Mouse (Mus musculus) left cerebral cortex, adult 18-20 months (tissue): ENCODE measurements around the gene Pycr1. TPM values are rescaled to one million over a fixed set of nuclear protein-coding genes. Genes with fewer than 3 reads are reported as not detected.
A peak's percentile ranks its signal among the peaks of the same experiment; 100 is the strongest.
"Not testable (repeated sequence)": the region's sequence is repeated elsewhere in the genome, so short reads cannot be mapped to it uniquely, and the experiment has no call there.

Experiments used
- DNase-seq, 2 experiments: peaks; one replicate each; pipeline ENCODE4 v3.0.0; 2021 to 2022; ENCODE audit warnings: low spot score in 2 of 2, mixed read lengths in 1 of 2
- long read RNA-seq, 2 experiments: library from polyadenylated mRNA; stranded (forward); transcript quantifications; one replicate each; pipeline ENCODE4 v2.0.0; 2021
- total RNA-seq, 2 experiments: library from RNA; stranded (reverse); gene quantifications; 2 replicates each; pipeline ENCODE4 v1.2.3; 2021

The Pycr1 gene
- total RNA-seq = 1 to 10 TPM; 1.0 to 1.6 TPM
- long read RNA-seq, experiment 1, partial matches to known transcripts = 0 of 1 reads
- long read RNA-seq, experiment 1, other reads (novel, unspliced or antisense) = 0 of 1 reads
- long read RNA-seq, experiment 2, partial matches to known transcripts = 0 of 1 reads
- long read RNA-seq, experiment 2, other reads (novel, unspliced or antisense) = 0 of 1 reads

GRCm38 (mm10) chr11:120643601-120643987 lies at the start of gene Pycr1:
Gene Pycr1, minus strand, starts transcription at chr11:120643769.
- DNase-seq = peak; percentile 91 to 95

- no peak for DNase-seq
Observed at GRCm38 (mm10) chr11:120692471-120693011, 49.0 kb upstream of the Pycr1 start.

GRCm38 (mm10) chr11:120689365-120689764 lies 45.8 kb upstream of the Pycr1 start:
- no peak for DNase-seq

GRCm38 (mm10) chr11:120686650-120687272 lies 43.2 kb upstream of the Pycr1 start:
- DNase-seq = no peak

GRCm38 (mm10) chr11:120684660-120685059 lies 41.1 kb upstream of the Pycr1 start:
- DNase-seq = no peak

GRCm38 (mm10) chr11:120684086-120684485 lies 40.5 kb upstream of the Pycr1 start:
- no peak for DNase-seq

- no peak for DNase-seq
Observed at GRCm38 (mm10) chr11:120683536-120683935, 40.0 kb upstream of the Pycr1 start.

- DNase-seq = no peak
Observed at GRCm38 (mm10) chr11:120682683-120683082, 39.1 kb upstream of the Pycr1 start.

- no peak for DNase-seq
Observed at GRCm38 (mm10) chr11:120679909-120680308, 36.3 kb upstream of the Pycr1 start.

- DNase-seq = no peak
Observed at GRCm38 (mm10) chr11:120676951-120677350, 33.4 kb upstream of the Pycr1 start.

GRCm38 (mm10) chr11:120675875-120676274 lies 32.3 kb upstream of the Pycr1 start:
- DNase-seq = not testable (repeated sequence)

GRCm38 (mm10) chr11:120673594-120674122 lies 30.1 kb upstream of the Pycr1 start:
- no peak for DNase-seq

- peak; percentile 91 to 93 for DNase-seq
Observed at GRCm38 (mm10) chr11:120672687-120673593, 29.4 kb upstream of the Pycr1 start, which contains the start of gene Aspscr1. Gene Aspscr1, plus strand, starts transcription at chr11:120672973.

- no peak for DNase-seq
Observed at GRCm38 (mm10) chr11:120666617-120667016, 23.0 kb upstream of the Pycr1 start.

- DNase-seq = no peak
Observed at GRCm38 (mm10) chr11:120665406-120665805, 21.8 kb upstream of the Pycr1 start.

GRCm38 (mm10) chr11:120663714-120664113 lies 20.1 kb upstream of the Pycr1 start:
- no peak for DNase-seq

- DNase-seq = no peak
Observed at GRCm38 (mm10) chr11:120662759-120663158, 19.2 kb upstream of the Pycr1 start.

GRCm38 (mm10) chr11:120661076-120661460 lies 17.5 kb upstream of the Pycr1 start, which contains the start of gene Notum:
Gene Notum, minus strand, starts transcription at chr11:120661175.
- DNase-seq = no peak

- DNase-seq = peak in 1 of 2 experiments; percentile 25
Observed at GRCm38 (mm10) chr11:120660301-120661075, 16.9 kb upstream of the Pycr1 start.

GRCm38 (mm10) chr11:120659509-120660300 lies 16.1 kb upstream of the Pycr1 start:
- no peak for DNase-seq
